Mouse (Mus musculus): ENCODE data around the gene Rhoj. TPM values are rescaled to one million over a fixed set of nuclear protein-coding genes. Genes with fewer than 3 reads are reported as not detected.

Rhoj gene
- polyA plus RNA-seq, 1 experiment = 39.2 TPM

DNA sequence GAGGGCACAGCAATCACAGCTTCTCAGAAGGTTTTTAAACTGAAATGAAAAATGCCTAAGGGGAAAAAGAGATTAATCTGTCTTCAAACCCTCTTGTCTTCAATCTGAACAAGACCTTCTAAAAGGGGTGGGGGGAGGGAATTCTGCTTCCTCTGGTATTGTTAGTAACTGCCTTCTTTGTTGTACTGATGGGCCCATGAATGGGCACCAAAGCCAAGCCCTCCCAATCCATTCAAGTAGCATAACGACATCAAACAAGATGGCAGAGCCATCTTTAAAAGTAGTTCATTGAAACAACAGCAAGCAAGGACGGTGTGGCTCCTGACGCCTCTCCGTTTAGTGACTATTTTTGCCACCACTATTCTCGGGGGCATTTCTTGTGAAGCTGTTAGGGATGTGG is 42.6 kb downstream of the Rhoj start:
- DNase-seq (ENCODE audit: low read depth) = no peak

DNA sequence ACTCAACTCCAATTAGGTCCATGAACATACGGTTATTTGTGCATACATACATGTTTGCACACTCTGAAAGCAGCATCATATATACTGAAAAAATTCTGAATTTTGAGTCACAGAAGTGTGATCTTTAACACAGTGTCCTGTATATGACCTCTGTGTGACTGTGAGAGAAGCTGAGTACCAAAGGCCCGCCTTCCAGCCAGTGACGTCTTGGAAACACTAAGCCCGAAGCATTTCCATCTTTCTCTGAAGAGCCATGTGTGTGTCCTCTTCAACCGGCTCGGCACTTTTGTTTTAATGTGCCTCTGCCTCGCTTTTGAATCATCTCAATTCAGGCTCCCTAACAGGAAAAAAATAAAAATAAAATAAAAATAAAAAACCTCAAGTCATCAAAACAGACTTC is 43.7 kb downstream of the Rhoj start:
- DNase-seq (ENCODE audit: low read depth) = no peak

GRCm38 (mm10) chr12:75352410-75352809 is 44.3 kb downstream of the Rhoj start:
- no peak for DNase-seq (ENCODE audit: low read depth)

GRCm38 (mm10) chr12:75354354-75354753 is 46.2 kb downstream of the Rhoj start:
- no peak for DNase-seq (ENCODE audit: low read depth)

GRCm38 (mm10) chr12:75357781-75358180 is 49.7 kb downstream of the Rhoj start:
- no peak for DNase-seq (ENCODE audit: low read depth)

DNA sequence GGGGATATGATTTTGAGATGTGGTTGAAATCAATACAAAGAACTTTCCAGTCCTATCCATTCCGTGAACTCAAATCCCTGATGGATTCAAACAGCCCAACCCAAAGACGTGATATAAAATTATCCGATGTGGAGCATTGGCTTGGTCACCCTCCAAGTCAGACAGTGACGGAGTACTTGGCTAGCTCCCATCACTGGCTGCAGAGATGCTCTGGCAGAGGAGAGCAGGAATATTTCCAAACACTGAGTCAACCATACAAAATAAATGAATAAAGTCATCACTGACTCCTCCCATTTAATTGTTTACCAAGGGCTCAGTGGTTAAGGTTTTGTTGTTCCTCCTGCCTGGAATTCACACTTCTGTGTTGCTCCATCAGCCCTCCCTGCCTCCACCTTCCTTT is 50.6 kb downstream of the Rhoj start:
- no peak for DNase-seq (ENCODE audit: low read depth)

GRCm38 (mm10) chr12:75359500-75359899 is 51.4 kb downstream of the Rhoj start:
- no peak for DNase-seq (ENCODE audit: low read depth)

DNA sequence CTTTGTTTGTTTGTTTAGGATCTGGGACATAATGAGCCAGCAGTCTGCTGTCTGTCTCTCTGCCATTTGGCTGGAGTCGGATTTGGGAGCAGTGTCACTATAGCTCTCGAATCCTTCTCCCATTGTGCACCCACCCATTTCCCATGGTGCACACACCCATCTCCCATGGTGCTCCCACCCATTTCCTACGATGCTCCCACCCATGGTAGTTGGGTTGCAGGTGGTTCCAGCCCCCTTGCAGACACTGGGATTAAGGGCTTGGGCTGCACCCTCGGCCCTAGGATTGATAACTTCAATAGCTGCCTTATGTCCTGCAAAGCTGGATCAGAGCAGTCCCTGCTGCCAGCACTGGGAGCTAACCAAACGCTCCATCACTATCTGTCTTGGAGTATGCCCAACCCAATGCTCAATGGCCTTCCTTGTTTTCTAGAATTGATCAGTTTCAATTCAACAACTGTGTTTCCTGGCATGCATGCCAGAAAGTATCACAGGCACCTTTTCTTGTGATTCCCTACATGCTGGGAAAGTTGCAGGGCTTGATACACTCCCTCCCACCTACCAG is 51.9 kb downstream of the Rhoj start:
- DNase-seq (ENCODE audit: low read depth) = no peak

GRCm38 (mm10) chr12:75362456-75362855 is 54.3 kb downstream of the Rhoj start:
- DNase-seq (ENCODE audit: low read depth) = no peak

- DNase-seq (ENCODE audit: low read depth) = no peak
Measured at GRCm38 (mm10) chr12:75364416-75364815, 56.3 kb downstream of the Rhoj start.

- DNase-seq (ENCODE audit: low read depth) = no peak
Measured at GRCm38 (mm10) chr12:75365621-75366124, 57.6 kb downstream of the Rhoj start.

DNA sequence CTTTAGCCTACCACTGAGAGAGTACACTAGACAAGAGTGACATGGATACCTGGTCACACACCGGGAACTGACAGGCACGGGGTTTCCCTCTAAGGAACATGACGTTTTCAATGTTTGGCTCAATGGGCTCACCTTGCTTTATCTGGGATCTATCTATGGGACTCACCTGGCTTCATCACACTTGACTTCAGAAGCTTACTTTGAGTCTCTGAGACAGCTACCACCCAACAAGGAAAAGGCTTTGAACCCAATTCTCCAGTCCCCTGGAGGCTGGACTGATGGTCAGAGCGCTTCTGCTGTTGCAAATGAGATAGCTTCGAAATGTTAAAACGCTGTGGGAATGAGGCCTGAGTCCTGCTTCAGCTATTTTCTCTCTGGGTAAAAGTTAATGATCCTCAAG is 59.2 kb downstream of the Rhoj start:
- no peak for DNase-seq (ENCODE audit: low read depth)

DNA sequence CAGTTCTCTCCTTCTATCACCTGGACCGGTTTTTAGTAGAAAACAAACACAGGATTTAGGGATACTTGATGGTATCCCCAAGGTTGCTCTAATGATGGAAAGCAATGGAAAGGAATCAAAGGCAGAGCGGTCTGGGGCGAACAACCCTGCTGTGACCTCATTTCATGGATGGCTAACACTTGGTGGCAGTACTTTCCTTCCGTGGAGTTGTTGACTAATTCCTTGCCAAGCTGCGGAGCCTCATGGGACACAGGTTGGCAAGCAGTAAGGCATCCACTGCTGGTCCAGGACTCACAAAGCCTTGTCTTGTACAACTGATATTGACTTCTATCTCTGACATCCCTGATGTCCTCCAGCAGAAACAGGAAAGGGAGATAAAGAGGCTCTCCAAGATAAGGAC is 60.4 kb downstream of the Rhoj start:
- no peak for DNase-seq (ENCODE audit: low read depth)

DNA sequence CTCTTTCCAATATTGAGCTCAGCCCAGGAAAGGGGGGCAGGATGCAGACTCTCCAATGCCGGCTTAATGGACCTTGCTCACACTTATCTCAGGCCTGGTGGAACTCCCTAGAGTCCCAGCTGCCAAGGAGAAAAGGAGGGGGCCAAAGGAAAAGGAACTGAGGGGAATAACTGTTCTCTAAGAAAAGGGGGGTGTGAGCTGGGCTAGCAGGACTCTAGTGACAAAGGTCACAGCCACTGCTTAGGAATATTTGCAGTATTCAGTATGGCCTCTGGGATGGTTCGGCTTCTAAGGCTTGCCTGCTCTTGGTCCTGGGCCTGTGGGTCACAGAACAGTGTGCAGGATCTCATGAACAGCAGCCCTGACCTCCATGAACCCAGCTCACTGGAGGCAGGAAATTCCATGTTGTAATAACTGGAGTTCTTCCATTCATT is 61.3 kb downstream of the Rhoj start:
- DNase-seq (ENCODE audit: low read depth) = no peak

- no peak for DNase-seq (ENCODE audit: low read depth)
Measured at GRCm38 (mm10) chr12:75374437-75374836, 66.3 kb downstream of the Rhoj start.

DNA sequence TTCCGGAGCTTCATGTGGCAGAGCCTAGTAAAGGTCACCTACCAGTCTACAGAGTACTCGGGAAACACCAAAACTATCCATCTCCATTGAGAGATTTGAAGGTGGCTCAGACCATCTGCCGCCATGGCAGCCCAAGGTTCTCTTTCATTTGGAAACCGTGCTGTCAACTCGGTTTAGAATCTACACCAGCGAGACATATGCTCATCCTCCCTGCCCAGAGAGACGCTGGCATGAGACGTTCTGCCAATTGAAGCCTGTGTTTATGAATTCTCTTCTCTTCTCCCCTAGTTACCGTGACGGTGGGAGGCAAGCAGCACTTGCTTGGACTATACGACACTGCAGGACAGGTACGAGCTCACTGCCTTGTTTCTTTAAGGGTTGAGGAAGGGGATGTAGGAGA is 66.9 kb downstream of the Rhoj start:
- DNase-seq (ENCODE audit: low read depth) = no peak

DNA sequence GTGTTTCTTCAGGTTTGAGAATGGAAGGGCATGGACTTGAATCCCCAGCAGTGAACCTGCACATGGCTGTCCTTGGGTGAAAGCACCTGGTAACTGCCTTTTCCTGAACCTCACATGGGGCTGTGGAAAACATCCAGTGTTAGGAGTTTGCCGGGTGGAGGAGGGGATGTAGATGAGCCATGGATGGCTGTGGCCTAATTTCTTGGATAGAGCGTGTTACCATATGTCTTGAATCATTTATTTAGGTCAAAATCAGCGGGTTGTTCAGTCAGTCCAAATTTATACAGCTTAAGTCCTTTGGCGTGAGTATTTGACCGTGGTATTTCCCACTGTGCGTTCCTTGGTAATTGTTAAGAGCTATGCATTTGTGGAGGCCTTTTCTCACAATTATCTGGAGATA is 68.0 kb downstream of the Rhoj start:
- no peak for DNase-seq (ENCODE audit: low read depth)

- DNase-seq (ENCODE audit: low read depth) = no peak
Measured at GRCm38 (mm10) chr12:75386731-75387130, 78.6 kb downstream of the Rhoj start.

GRCm38 (mm10) chr12:75387156-75387555 is 79.0 kb downstream of the Rhoj start:
- DNase-seq (ENCODE audit: low read depth) = no peak

DNA sequence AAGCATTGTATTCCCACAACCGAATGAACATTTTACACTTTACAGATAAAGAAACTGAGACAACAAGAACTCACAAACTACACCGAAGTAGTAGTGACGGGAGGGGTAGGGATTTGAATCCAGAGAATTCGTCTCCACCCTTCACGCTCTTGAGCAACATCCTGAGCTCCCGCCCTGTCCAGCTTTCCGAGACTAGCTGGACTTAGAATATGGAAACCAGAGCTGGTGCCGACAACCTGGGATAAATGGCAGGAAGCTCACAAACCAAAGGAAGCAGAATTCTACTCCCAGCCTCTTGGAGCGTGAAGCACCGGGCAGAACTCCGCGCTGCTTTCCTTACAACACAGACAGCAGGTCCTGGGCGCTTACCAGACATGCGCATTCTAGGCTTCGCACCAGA is 79.7 kb downstream of the Rhoj start:
- DNase-seq (ENCODE audit: low read depth) = no peak

GRCm38 (mm10) chr12:75388521-75388920 is 80.4 kb downstream of the Rhoj start:
- DNase-seq (ENCODE audit: low read depth) = no peak

DNA sequence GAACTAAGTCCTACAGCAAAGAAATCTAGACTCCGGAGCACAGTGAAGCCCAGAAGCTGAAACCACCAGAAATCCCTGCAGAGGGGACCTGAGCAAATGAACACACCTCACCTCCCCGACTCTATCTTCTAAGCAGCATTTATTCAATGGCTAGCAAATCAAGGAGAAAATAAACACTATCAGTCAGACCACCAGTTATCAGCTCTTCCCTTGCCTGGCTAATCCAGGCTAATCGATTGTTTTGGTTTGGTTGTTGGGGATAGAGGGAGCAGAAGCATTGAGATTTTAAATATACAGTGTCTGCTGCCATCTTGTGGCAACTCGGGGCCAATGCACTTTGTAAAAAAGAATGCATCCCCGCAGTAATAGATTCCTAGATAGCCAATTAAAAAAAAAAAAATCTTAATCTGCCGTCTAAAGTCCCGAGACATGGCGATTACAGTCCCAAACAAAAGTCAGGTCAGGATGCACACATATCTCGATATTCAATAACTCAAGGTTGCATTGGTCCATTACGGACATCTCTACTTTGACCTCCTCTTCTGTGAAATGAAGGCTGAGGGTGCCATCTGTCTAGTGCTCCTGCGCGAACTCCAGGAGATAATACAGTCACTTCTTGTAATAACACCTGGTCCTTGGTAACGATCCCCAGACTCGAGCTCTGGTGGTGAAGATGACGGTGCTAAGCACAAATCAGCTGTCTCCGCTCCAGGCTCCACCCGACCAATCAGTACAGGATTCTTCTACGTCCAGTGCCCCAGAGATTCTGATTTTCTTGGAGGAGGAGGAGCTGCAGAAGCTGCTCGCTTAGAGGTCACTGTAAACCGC is 81.4 kb downstream of the Rhoj start:
- DNase-seq (ENCODE audit: low read depth) = no peak

GRCm38 (mm10) chr12:75391526-75391925 is 83.4 kb downstream of the Rhoj start:
- no peak for DNase-seq (ENCODE audit: low read depth)
